Mouse (Mus musculus) heart, postnatal 0 days (tissue): ENCODE data around the gene Clcn3.

ENCODE experiments used
- CTCF ChIP-seq: IDR thresholded peaks from 2 replicates; pipeline ENCODE4 v1.5.1; 2016; ENCODE audit warnings: antibody characterized with exemption, control low read depth, low read depth
- EP300 ChIP-seq: IDR thresholded peaks from 2 replicates; pipeline ENCODE4 v1.6.1; 2016; ENCODE audit warnings: antibody characterized with exemption, low read depth

- TF ChIP-seq CTCF (no peak), EP300 (no peak)
Observed at GRCm38 (mm10) chr8:60938717-60939424, 44.2 kb downstream of the Clcn3 start.
